Mouse (Mus musculus): ENCODE measurements around the gene Tle3. TPM values are rescaled to one million over a fixed set of nuclear protein-coding genes. Genes with fewer than 3 reads are reported as not detected.

Tle3 gene
- polyA plus RNA-seq (2016; fragmentation: Nextera tagmentation; extraction: Ambion mirVana), result 65.9 and 71.9 TPM in 2 replicates

DNA sequence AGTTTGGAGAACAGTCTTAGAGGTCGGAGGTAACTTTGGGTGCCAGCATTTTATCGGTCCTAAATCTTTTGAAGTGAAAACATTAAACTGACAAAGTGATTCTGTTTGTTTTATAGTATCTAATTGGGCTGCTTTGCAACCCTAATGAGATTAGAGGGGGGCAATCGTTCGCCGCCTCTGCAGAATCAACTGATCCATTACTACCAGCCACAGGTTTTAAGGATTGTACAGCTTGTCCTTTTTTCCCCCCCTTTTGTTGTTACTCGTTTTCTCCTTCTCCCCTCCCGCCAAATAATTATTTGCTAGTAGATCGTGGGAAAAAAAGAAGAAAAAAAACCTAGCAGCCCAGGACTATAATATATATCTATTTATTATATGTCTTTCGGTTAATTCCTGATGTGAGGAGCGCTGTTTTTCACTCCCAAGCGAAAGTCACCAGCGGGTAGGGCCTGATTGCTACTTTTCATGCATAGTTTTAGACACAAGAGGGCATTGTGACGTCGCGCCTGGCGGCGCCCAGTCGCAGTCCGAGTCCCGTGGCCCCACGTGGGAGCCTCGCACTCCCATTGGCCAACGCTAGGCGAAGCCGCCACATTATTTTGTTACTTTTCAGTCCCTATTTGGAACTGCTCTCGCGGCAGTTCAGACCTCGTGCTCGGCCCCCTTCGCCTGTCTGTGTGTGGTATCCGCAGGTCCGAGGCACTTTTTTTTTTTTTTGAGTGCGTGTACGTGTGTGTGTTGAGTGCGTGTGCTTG is at the start of gene Tle3:
Gene Tle3, plus strand, starts transcription at position 612 of the 755 bp plus-strand sequence.
- peak; percentile 53 for ATAC-seq (ENCODE audit: low FRiP score, low read depth)
- under 1% methylated on average over 34 of the region's 35 CpGs for WGBS

DNA sequence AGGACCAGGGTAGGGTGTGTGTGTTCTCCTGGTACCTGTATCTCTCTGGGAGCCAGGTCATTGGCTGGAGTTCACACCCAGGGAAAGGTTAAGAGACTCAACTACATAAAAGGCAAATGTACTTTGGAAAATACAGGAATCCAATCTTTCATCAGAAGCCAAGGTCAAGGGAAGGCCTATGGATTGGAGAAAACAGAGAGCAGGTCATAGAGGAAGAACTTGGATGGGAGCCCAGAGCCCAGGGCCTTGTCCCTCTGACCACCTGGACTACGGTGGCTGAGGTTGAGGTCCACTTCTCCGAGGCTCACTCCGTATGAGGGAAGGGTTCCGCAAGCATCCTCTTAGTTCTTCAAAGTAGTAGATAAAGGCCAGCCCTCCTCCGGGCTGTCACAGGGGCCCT is 48.9 kb upstream of the Tle3 start:
- Histone ChIP-seq H3K9ac (replicated peaks) (no peak overlapping the region), H3K27ac (replicated peaks) (no peak overlapping the region), H3K4me1 (peaks cover 38% of the 10 kb centered on the region), H3K4me2 (replicated peaks) (no peak overlapping the region), H3K4me3 (no peak overlapping the region), H3K27me3 (peaks cover 46% of the 10 kb centered on the region), H3K36me3 (no peaks in the 10 kb centered on the region), H3K9me3 (no peaks in the 10 kb centered on the region)
- WGBS, result 94% methylated on average over 5 of the region's 5 CpGs
- no peak for ATAC-seq (ENCODE audit: low FRiP score, low read depth)

More for the DNA sequence above, at the start of gene Tle3:
- H3K4me3 ChIP-seq, result peak within 1 kb of the TSS; percentile 97
- 0 out of 2 replicates have a peak, but pooled peaks cover 8% of the 10 kb centered on the region for H3K36me3 ChIP-seq
- H3K4me1 ChIP-seq, result peaks cover 62% of the 10 kb centered on the region
- peak within 1 kb of the TSS; percentile 95 for H3K4me2 ChIP-seq (replicated peaks)
- peaks cover 13% of the 10 kb centered on the region for H3K27me3 ChIP-seq
- peak within 1 kb of the TSS; percentile 95 for H3K27ac ChIP-seq (replicated peaks)
- no peaks in the 10 kb centered on the region for H3K9me3 ChIP-seq
- peak within 1 kb of the TSS; percentile 100 for H3K9ac ChIP-seq (replicated peaks)

DNA sequence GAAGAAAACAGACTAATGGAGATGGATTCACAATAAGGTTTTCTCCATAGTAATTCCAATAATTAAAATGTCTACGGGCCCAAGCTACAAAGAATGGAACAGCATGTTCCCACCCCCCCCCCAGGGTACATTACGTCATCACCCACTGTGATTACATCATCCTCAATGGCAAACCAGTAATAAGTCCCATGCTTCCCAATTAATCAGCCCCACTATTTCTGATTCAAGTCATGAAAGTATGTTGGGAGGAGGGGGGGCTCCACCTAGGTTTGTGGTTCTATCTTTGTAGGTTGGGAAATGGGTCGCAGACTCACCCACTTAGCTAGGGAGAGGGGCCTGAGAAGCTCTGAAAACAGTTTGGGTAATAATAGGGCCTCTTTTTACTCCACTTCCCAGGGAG is 48.3 kb upstream of the Tle3 start:
- Histone ChIP-seq H3K4me3 (no peak overlapping the region), H3K9me3 (no peaks in the 10 kb centered on the region), H3K4me1 (peaks cover 37% of the 10 kb centered on the region), H3K27ac (replicated peaks) (peak overlapping the region; percentile 50; the same call in 1 of the 2 replicates), H3K27me3 (peaks cover 48% of the 10 kb centered on the region), H3K9ac (replicated peaks) (no peak overlapping the region), H3K4me2 (replicated peaks) (peak overlapping the region; percentile 27; the same call in 1 of the 2 replicates), H3K36me3 (no peaks in the 10 kb centered on the region)
- ATAC-seq (ENCODE audit: low FRiP score, low read depth), result no peak
- 42% methylated on average over 3 of the region's 3 CpGs for WGBS

DNA sequence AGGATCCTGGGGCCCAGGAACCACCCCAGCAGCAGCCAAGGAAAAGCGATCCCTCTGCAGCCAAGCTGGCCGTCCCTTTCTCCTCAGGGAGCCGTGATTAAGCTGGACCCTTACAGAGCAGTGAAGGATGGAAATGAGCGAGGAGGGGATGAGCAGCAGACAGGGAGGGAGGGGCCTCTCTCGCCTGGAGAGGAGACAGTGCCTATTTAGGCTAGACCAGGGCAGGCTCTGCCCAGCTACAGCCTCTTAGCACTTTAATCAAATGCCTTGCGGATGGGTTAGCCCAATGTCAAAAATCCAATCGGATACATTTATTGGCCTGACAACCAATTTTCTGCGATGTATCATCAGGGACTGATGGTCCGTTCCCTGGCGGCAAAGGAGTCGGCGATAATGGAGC is 47.8 kb upstream of the Tle3 start:
- Histone ChIP-seq H3K9ac (replicated peaks) (no peak overlapping the region; the same call in 1 of the 2 replicates), H3K4me1 (peaks cover 37% of the 10 kb centered on the region), H3K27me3 (peaks cover 43% of the 10 kb centered on the region), H3K27ac (replicated peaks) (peak overlapping the region; percentile 50; the same call in 1 of the 2 replicates), H3K9me3 (no peaks in the 10 kb centered on the region), H3K4me2 (replicated peaks) (peak overlapping the region; percentile 27), H3K4me3 (no peak overlapping the region), H3K36me3 (no peaks in the 10 kb centered on the region)
- peak; percentile 66; the same call in 1 of the 2 replicates for ATAC-seq (ENCODE audit: low FRiP score, low read depth)
- 5% methylated on average over 11 of the region's 12 CpGs for WGBS

DNA sequence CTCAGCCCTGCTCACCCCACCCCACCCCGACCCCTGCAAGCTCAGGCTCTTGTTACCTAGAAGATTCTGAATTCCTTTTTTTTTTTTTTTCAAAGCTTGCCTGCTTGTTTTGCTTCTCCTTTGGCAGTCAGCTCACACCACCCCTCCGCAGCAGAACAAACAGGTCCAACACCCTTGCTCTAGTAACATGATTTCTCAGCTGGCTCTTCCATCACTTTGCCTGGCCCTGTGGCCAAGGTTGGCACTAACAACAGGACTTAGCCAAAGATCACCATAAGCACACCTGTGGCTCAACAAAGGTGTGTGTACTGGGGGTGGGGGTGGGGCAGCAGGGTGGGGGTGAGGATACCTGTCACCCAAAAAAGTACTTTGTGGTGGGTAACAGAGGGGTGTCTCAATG is 47.2 kb upstream of the Tle3 start:
- no peak overlapping the region for H3K27ac ChIP-seq (replicated peaks)
- H3K9me3 ChIP-seq, result no peaks in the 10 kb centered on the region
- WGBS, result 37% methylated on average over 2 of the region's 2 CpGs
- no peak overlapping the region for H3K4me3 ChIP-seq
- H3K4me1 ChIP-seq, result peaks cover 35% of the 10 kb centered on the region
- no peak for ATAC-seq (ENCODE audit: low FRiP score, low read depth)
- H3K27me3 ChIP-seq, result peaks cover 41% of the 10 kb centered on the region
- no peak overlapping the region for H3K9ac ChIP-seq (replicated peaks)
- H3K4me2 ChIP-seq (replicated peaks), result no peak overlapping the region
- no peaks in the 10 kb centered on the region for H3K36me3 ChIP-seq

DNA sequence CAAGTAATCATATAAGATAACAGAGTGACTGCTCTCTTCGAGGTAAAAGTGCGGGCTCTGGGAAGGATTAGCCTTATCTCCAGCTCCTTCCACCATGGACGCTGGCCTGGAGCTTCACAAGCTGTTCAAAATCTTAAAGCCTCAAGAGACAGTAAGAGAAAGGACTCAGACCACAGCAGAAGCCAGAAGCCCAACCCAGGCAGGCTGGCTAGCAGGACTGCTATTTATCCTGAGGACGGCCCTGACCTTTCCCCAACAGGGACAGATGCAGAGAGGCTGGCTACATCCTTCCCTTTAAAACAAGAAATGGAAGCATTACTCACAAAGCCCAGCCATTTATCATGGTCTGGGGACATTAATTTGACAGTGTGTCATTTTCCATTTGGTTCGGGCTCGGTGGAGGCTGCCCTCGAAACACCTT is 46.2 kb upstream of the Tle3 start:
- no peak for ATAC-seq (ENCODE audit: low FRiP score, low read depth)
- WGBS, result 36% methylated on average over 7 of the region's 7 CpGs
- H3K4me3 ChIP-seq, result no peak overlapping the region

DNA sequence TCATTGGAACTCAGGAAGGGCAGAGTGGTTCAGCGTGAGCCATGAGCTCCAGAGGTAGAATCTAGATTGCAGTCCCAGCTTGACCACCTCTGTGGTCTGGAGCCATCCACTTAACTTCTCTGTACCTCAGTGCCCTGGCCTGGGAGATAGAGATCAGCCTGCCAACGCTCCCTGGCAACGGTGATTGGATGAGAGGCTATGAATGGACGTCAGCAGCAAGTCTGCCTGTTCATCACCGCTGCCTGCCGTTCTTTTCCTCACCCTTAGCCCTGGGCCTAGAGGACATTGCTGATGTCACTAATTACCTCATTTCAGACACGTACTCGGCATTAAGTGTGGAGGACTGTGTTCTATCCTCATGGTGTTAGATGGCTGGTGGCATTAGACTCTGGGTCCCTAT is 45.2 kb upstream of the Tle3 start:
- no peaks in the 10 kb centered on the region for H3K36me3 ChIP-seq
- no peak overlapping the region for H3K27ac ChIP-seq (replicated peaks)
- H3K4me1 ChIP-seq, result peaks cover 34% of the 10 kb centered on the region
- H3K4me2 ChIP-seq (replicated peaks), result no peak overlapping the region
- no peak overlapping the region for H3K4me3 ChIP-seq
- no peaks in the 10 kb centered on the region for H3K9me3 ChIP-seq
- no peak overlapping the region for H3K9ac ChIP-seq (replicated peaks)
- no peak for ATAC-seq (ENCODE audit: low FRiP score, low read depth)
- WGBS, result 65% methylated on average over 8 of the region's 8 CpGs
- peaks cover 36% of the 10 kb centered on the region for H3K27me3 ChIP-seq

More for the DNA sequence above, 46.2 kb upstream of the Tle3 start:
- Histone ChIP-seq H3K4me2 (replicated peaks) (no peak overlapping the region), H3K27ac (replicated peaks) (peak overlapping the region; percentile 56), H3K36me3 (no peaks in the 10 kb centered on the region), H3K27me3 (peaks cover 41% of the 10 kb centered on the region), H3K9ac (replicated peaks) (no peak overlapping the region), H3K9me3 (no peaks in the 10 kb centered on the region), H3K4me1 (peaks cover 34% of the 10 kb centered on the region)

DNA sequence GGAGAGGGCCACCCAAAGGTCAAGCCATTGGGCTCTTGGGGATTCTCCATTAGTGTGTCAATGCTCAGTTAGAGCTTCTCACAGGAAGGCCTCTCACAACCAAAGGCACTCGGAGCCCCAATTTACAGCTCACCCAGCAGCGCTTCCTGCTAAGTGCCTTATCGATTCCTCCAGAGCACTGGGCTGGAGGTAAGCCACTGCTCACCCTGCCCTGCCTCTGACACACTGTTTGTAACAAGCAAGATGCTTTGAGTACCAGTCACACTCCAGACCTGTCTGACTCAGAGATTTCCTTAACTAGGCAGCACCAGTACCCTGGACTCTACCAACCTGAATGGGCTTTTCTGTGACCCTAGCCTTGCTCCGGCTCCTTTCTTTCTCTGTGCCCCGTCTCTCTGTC is 44.0 kb upstream of the Tle3 start:
- H3K36me3 ChIP-seq, result no peaks in the 10 kb centered on the region
- 84% methylated on average over 5 of the region's 5 CpGs for WGBS
- peaks cover 29% of the 10 kb centered on the region for H3K4me1 ChIP-seq
- no peak overlapping the region for H3K4me2 ChIP-seq (replicated peaks)
- no peak for ATAC-seq (ENCODE audit: low FRiP score, low read depth)
- H3K9ac ChIP-seq (replicated peaks), result no peak overlapping the region
- H3K27ac ChIP-seq (replicated peaks), result no peak overlapping the region
- peaks cover 27% of the 10 kb centered on the region for H3K27me3 ChIP-seq
- no peaks in the 10 kb centered on the region for H3K9me3 ChIP-seq
- no peak overlapping the region for H3K4me3 ChIP-seq

DNA sequence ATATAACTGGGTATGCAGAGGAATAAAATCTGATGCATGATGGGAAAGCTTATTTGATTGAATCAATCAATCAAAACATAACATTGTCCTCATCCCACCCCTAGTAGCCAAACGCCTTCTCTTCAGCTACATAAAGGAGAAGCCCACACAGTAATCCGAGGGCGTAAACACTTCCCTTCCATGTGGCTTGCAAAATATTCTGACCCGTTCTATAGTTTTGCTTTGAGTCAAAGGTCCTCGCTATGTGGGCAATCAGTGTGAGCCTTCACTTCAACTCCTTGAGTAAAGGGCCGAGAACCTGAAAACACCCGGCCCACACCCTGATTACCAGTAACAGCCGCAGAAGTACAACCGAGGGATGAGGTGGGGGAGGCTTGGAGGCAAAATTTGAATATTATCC is 41.4 kb upstream of the Tle3 start:
- no peaks in the 10 kb centered on the region for H3K36me3 ChIP-seq
- peaks cover 9% of the 10 kb centered on the region for H3K4me1 ChIP-seq
- no peak overlapping the region for H3K4me3 ChIP-seq
- WGBS, result 94% methylated on average over 9 of the region's 9 CpGs
- ATAC-seq (ENCODE audit: low FRiP score, low read depth), result no peak
- no peak overlapping the region for H3K27ac ChIP-seq (replicated peaks)
- peaks cover 31% of the 10 kb centered on the region; the same call in 1 of the 2 replicates for H3K27me3 ChIP-seq
- H3K4me2 ChIP-seq (replicated peaks), result no peak overlapping the region
- H3K9me3 ChIP-seq, result no peaks in the 10 kb centered on the region
- no peak overlapping the region for H3K9ac ChIP-seq (replicated peaks)

DNA sequence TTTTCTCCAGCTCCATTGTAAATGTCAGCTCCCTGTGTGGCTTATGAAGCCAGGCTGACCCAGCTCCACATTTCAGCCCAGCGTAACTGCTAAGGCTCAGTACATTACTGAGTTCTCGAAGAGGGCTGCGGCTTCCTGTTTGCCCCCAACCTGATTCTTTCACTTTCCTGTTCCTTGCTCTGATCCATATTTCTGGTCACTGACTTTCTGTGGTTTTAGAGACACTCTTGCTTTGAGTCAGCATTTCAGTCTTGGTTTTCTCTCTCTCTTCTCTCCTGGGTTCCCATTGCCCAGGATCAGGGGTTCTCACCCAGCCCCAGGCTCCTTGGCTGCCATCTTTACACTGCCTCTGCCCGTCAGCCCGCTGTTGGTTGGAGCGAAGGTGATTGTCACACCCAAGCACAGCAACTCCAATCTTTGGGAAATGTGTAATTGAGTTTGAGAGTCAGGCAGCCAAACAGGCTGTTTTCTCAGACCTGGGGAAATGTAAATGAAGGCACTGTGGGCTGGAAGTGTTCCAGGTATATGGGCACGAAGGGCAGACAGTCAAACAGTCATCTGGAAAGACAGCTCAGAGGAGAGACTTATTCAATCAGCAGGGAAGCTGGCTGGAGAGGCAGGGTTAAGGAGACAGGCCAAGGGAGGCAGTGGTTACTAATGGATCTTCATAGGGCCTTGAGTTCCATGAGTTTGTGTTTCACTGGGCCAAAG is 39.8 kb upstream of the Tle3 start:
- Histone ChIP-seq H3K9ac (replicated peaks) (no peak overlapping the region), H3K4me2 (replicated peaks) (no peak overlapping the region), H3K36me3 (no peaks in the 10 kb centered on the region), H3K4me1 (peaks cover 4% of the 10 kb centered on the region), H3K27ac (replicated peaks) (no peak overlapping the region), H3K27me3 (peaks cover 41% of the 10 kb centered on the region), H3K9me3 (no peaks in the 10 kb centered on the region), H3K4me3 (no peak overlapping the region)
- no peak for ATAC-seq (ENCODE audit: low FRiP score, low read depth)
- WGBS, result 86% methylated on average over 7 of the region's 7 CpGs

DNA sequence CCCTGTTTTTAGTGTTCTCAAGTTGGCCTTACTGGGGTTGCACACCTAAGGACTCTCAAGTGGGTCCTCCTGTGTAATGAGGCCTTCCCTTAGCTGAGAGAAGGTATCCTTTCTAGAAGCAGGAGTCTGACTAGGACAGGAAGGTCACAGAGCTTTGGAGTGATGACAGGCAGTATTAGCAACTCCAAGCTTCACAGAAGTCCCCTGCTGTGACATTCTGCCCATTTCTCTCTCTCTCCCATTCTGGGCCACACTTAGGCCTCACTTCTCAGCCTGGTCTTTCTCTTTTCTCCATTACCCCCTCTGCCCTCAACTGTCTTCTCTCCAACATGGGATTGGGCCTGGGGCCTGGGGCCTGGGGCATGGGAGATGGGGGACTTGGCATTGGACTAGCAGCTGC is 36.0 kb upstream of the Tle3 start:
- Histone ChIP-seq H3K27me3 (peaks cover 60% of the 10 kb centered on the region), H3K4me1 (peaks cover 13% of the 10 kb centered on the region), H3K36me3 (no peaks in the 10 kb centered on the region), H3K4me2 (replicated peaks) (no peak overlapping the region), H3K27ac (replicated peaks) (no peak overlapping the region), H3K9ac (replicated peaks) (no peak overlapping the region), H3K9me3 (no peaks in the 10 kb centered on the region), H3K4me3 (no peak overlapping the region)
- no peak for ATAC-seq (ENCODE audit: low FRiP score, low read depth)
